Mouse (Mus musculus) CH12.LX (cell line): ENCODE results near the gene Tmem158.

Source experiments
- BHLHE40 ChIP-seq: IDR thresholded peaks from 2 replicates; pipeline ENCODE4 v1.6.1; 2011; ENCODE audit warnings: mild to moderate bottlenecking, low read depth, low read length, improper control_type of control experiment
- CTCF ChIP-seq, 2 experiments: IDR thresholded peaks in 1 of 2; conservative IDR thresholded peaks in 1 of 2; 2 replicates each; pipeline ENCODE4 v1.5.1; 2011 to 2012; ENCODE audit warnings: low read depth in 2 of 2, low read length in 2 of 2, improper control_type of control experiment in 1 of 2, inconsistent platforms in 1 of 2, mild to moderate bottlenecking in 1 of 2, moderate library complexity in 1 of 2
- MAX ChIP-seq: IDR thresholded peaks from 2 replicates; pipeline ENCODE4 v1.6.1; 2011; ENCODE audit warnings: low read length, improper control_type of control experiment
- POLR2A ChIP-seq: IDR thresholded peaks from 2 replicates; pipeline ENCODE4 v1.6.1; 2011; ENCODE audit warnings: low read depth, mild to moderate bottlenecking, improper control_type of control experiment, low read length
- SMC3 ChIP-seq: IDR thresholded peaks from 2 replicates; pipeline ENCODE4 v1.6.1; 2011; ENCODE audit warnings: low read depth, low read length, improper control_type of control experiment
- TCF12 ChIP-seq: IDR thresholded peaks from 2 replicates; pipeline ENCODE4 v1.6.1; 2014; ENCODE audit warnings: low read depth, mild to moderate bottlenecking, inconsistent platforms, low read length, improper control_type of control experiment
- UBTF ChIP-seq: IDR thresholded peaks from 2 replicates; pipeline ENCODE4 v1.6.1; 2012; ENCODE audit warnings: low read depth, mild to moderate bottlenecking, inconsistent platforms, low read length, improper control_type of control experiment, moderate library complexity
- ZKSCAN1 ChIP-seq: IDR thresholded peaks from 2 replicates; pipeline ENCODE4 v1.6.1; 2012; ENCODE audit warnings: low read depth, inconsistent platforms, low read length, improper control_type of control experiment, borderline replicate concordance
- ZMIZ1 ChIP-seq: IDR thresholded peaks from 2 replicates; pipeline ENCODE4 v1.6.1; 2012; ENCODE audit warnings: low read depth, mild to moderate bottlenecking, inconsistent platforms, low read length, improper control_type of control experiment

DNA sequence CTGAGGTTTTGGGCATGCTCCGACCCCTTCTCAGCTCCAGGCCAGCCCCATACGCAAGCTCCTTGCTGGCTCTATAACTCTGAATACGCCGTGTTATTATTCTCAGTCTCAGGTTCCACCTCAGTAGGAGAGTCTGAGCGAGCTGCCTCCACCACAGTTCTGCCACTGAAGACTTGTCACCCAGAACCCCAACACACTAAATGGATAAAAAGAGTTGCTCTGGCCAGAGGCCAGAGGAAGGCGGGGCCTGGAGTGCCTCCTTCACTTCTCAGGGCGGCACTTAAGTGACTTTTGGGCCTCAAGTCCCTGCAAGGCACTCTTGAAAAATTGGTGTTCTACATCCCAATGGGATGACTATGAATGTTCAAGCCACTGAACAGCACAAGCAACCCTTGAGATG lies 43.4 kb upstream of the Tmem158 start:
- TF ChIP-seq UBTF: no peak
- TF ChIP-seq SMC3: no peak
- TF ChIP-seq POLR2A: no peak
- no peak for TF ChIP-seq BHLHE40
- no peak for TF ChIP-seq TCF12
- no peak for TF ChIP-seq MAX
- TF ChIP-seq CTCF (conservative IDR thresholded peaks at IDR 0.05 in 1 of 2, IDR thresholded peaks at IDR 0.05 in 1 of 2; ENCODE audit: low read depth in 2 of 2, low read length in 2 of 2): no peak
- TF ChIP-seq ZMIZ1: no peak
- TF ChIP-seq ZKSCAN1: no peak
